Mouse (Mus musculus): Measurements from ENCODE around the gene Tspyl4.
"Not testable (repeated sequence)": the region's sequence is repeated elsewhere in the genome, so short reads cannot be mapped to it uniquely, and the experiment has no call there.

Gene Tspyl4

GRCm38 (mm10) chr10:34297299-34297979 is at the start of gene Tspyl4:
Gene Tspyl4 (plus strand): TSS chr10:34297442.
- peak; percentile 95 for DNase-seq (ENCODE audit: low spot score)

GRCm38 (mm10) chr10:34247757-34248156 is 49.5 kb upstream of the Tspyl4 start:
- no peak for DNase-seq (ENCODE audit: low spot score)

GRCm38 (mm10) chr10:34249594-34249993 is 47.6 kb upstream of the Tspyl4 start:
- DNase-seq (ENCODE audit: low spot score), result no peak

GRCm38 (mm10) chr10:34252833-34253232 is 44.4 kb upstream of the Tspyl4 start:
- DNase-seq (ENCODE audit: low spot score), result not testable (repeated sequence)

- DNase-seq (ENCODE audit: low spot score), result no peak
Measured at GRCm38 (mm10) chr10:34265106-34265505, 32.1 kb upstream of the Tspyl4 start.

- no peak for DNase-seq (ENCODE audit: low spot score)
Measured at GRCm38 (mm10) chr10:34267312-34268070, 29.8 kb upstream of the Tspyl4 start.

- DNase-seq (ENCODE audit: low spot score), result peak; percentile 8
Measured at GRCm38 (mm10) chr10:34271681-34272080, 25.6 kb upstream of the Tspyl4 start.

- no peak for DNase-seq (ENCODE audit: low spot score)
Measured at GRCm38 (mm10) chr10:34280591-34281175, 16.6 kb upstream of the Tspyl4 start.

GRCm38 (mm10) chr10:34281211-34281961 is 15.9 kb upstream of the Tspyl4 start:
- no peak for DNase-seq (ENCODE audit: low spot score)

- peak; percentile 95 for DNase-seq (ENCODE audit: low spot score)
Measured at GRCm38 (mm10) chr10:34281962-34282388, 15.3 kb upstream of the Tspyl4 start, which contains the start of gene Tspyl1. Gene Tspyl1 (plus strand): TSS chr10:34282190.

GRCm38 (mm10) chr10:34282420-34283238 is 14.6 kb upstream of the Tspyl4 start:
- DNase-seq (ENCODE audit: low spot score), result no peak

GRCm38 (mm10) chr10:34296911-34297298 is 337 bp upstream of the Tspyl4 start:
- DNase-seq (ENCODE audit: low spot score), result no peak

GRCm38 (mm10) chr10:34297980-34298753 is 925 bp downstream of the Tspyl4 start:
- no peak for DNase-seq (ENCODE audit: low spot score)

GRCm38 (mm10) chr10:34300368-34300767 is 3.1 kb downstream of the Tspyl4 start:
- no peak for DNase-seq (ENCODE audit: low spot score)

- DNase-seq (ENCODE audit: low spot score), result no peak
Measured at GRCm38 (mm10) chr10:34307070-34307469, 9.8 kb downstream of the Tspyl4 start.

GRCm38 (mm10) chr10:34309915-34310685 is 12.9 kb downstream of the Tspyl4 start:
- DNase-seq (ENCODE audit: low spot score), result no peak

- DNase-seq (ENCODE audit: low spot score), result no peak
Measured at GRCm38 (mm10) chr10:34312536-34312935, 15.3 kb downstream of the Tspyl4 start.

- DNase-seq (ENCODE audit: low spot score), result peak; percentile 79
Measured at GRCm38 (mm10) chr10:34316571-34317216, 19.5 kb downstream of the Tspyl4 start.

GRCm38 (mm10) chr10:34317217-34317606 is 20.0 kb downstream of the Tspyl4 start:
- DNase-seq (ENCODE audit: low spot score), result no peak
